Mouse (Mus musculus) heart, embryonic 12.5 days (tissue): Measurements from ENCODE around the gene Glce. TPM values are rescaled to one million over a fixed set of nuclear protein-coding genes. Genes with fewer than 3 reads are reported as not detected.

Source experiments
- ATAC-seq: fragments of 200-750 bp; cut with Nextera tagmentation; 2 replicates; pipeline ENCODE4 v1.8.0; 2017; ENCODE audit warnings: moderate TSS enrichment, moderate library complexity; ENCODE audit not compliant: insufficient number of reproducible peaks, low FRiP score
- H3K27ac ChIP-seq: fragments of 300-500 bp; sonication (generic); 2 replicates; pipeline ENCODE4 v1.5.1; 2016; ENCODE audit warnings: mild to moderate bottlenecking, moderate library complexity; ENCODE audit not compliant: poor library complexity, severe bottlenecking
- H3K27me3 ChIP-seq: fragments of 300-500 bp; sonication (generic); replicated peaks from 2 replicates; pipeline ENCODE4 v1.6.1; 2016; ENCODE audit warnings: mild to moderate bottlenecking, moderate library complexity
- H3K36me3 ChIP-seq: fragments of 300-500 bp; sonication (generic); 2 replicates; pipeline ENCODE4 v1.6.1; 2016; ENCODE audit warnings: mild to moderate bottlenecking, moderate library complexity
- H3K4me1 ChIP-seq: fragments of 300-500 bp; sonication (generic); replicated peaks from 2 replicates; pipeline ENCODE4 v1.6.1; 2016; ENCODE audit warnings: mild to moderate bottlenecking
- H3K4me2 ChIP-seq: fragments of 300-500 bp; sonication (generic); 2 replicates; pipeline ENCODE4 v1.6.1; 2016; ENCODE audit warnings: mild to moderate bottlenecking, moderate library complexity
- H3K4me3 ChIP-seq: fragments of 300-500 bp; sonication (generic); 2 replicates; pipeline ENCODE4 v1.5.1; 2016; ENCODE audit warnings: mild to moderate bottlenecking
- H3K9ac ChIP-seq: fragments of 300-500 bp; sonication (generic); 2 replicates; pipeline ENCODE4 v1.6.1; 2016; ENCODE audit warnings: mild to moderate bottlenecking, moderate library complexity
- H3K9me3 ChIP-seq: fragments of 300-500 bp; sonication (generic); replicated peaks from 2 replicates; pipeline ENCODE4 v1.6.1; 2016; ENCODE audit warnings: mild to moderate bottlenecking, moderate library complexity
- WGBS: fragments of 180-500 bp; shearing (Covaris S2); methylation state at CpG from one replicate; pipeline ENCODE4 v1.1.7; 2016; 5-methylcytosine and 5-hydroxymethylcytosine counted together
- microRNA-seq: library from miRNA; unstranded; fragments of <30 nt; microRNA quantifications from one replicate; pipeline ENCODE4, GENCODE M21; 2017
- polyA plus RNA-seq: library from polyadenylated mRNA; unstranded; fragments of >200 nt; fragmentation: Nextera tagmentation; extraction: Ambion mirVana; gene quantifications from 2 replicates; pipeline ENCODE4 v1.2.1, GENCODE M21; 2016

The Glce gene
- polyA plus RNA-seq, 1 experiment from 2014 or later, result 14.9 TPM

DNA sequence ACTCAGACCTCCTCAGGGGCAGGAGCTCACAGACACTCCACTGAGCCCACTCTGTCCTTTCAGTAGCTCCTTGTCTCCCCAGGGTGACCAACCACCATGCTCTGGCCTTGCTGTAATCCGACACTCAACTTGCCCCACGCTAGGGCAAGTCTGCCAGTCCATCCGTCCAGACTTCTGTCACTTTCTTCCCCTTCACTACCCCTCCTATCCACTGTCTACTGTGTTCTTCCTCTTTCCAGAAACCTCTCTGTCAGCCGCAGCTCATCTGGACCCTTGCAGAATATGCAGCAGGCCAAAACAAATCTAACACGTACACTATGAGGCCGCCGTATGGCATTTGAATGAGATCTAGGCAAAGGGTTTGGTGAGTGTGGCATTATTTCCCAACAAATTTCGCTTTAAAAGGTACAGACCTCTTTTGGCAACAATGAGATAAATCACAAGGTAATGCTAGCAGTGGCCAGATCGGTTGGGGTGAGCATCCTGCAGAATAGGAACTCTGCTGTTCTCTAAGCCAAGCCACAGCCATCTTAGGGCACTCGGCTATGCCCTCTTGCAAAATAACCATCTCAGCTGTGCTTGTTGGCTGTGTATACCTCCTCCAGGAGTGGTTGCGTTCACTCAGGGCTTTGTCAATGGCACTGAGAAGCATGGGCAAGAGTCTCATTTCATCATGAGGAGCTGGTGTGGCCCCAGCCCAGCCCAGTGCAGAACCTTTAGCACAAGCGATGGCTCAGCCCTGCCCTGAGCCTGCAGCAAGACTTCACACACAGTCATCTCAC lies 108.9 kb downstream of the Glce start:
- ATAC-seq, result no peak
- H3K9me3 ChIP-seq, result no peaks in the 10 kb centered on the region
- H3K4me2 ChIP-seq, result no peak overlapping the region
- no peak overlapping the region for H3K27ac ChIP-seq
- 69% methylated on average over 12 of the region's 12 CpGs for WGBS
- peaks cover 9% of the 10 kb centered on the region; the same call in 1 of the 2 replicates for H3K4me1 ChIP-seq
- no peaks in the 10 kb centered on the region for H3K36me3 ChIP-seq
- no peak overlapping the region for H3K9ac ChIP-seq
- no peak overlapping the region for H3K4me3 ChIP-seq
- H3K27me3 ChIP-seq, result peaks cover 7% of the 10 kb centered on the region; the same call in 1 of the 2 replicates

DNA sequence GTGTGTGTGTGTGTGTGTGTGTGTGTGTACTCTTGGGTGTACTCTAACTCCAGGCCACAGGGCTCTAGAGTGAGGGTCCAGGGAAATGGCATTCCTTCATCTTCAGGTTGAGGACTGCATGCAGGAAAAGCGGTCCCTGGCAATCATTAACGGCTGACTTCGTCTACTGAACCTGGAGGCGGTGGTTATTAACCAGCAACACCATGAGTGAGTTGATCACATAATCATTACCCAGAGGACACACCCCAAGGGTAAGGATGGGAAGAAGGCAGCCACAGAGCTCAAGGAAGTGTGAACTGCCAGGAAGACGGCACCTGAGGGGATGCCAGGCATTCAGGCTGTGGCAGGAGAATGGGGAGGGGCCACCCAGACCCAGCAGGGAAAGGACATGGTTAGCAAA lies 114.1 kb downstream of the Glce start:
- Histone ChIP-seq H3K27me3 (peaks cover 8% of the 10 kb centered on the region; the same call in 1 of the 2 replicates), H3K27ac (no peak overlapping the region), H3K36me3 (no peaks in the 10 kb centered on the region), H3K4me3 (no peak overlapping the region), H3K9me3 (no peaks in the 10 kb centered on the region), H3K4me2 (no peak overlapping the region), H3K9ac (no peak overlapping the region), H3K4me1 (peaks cover 25% of the 10 kb centered on the region)
- ATAC-seq, result no peak
- whole genome bisulfite sequencing, result 82% methylated on average over 5 of the region's 5 CpGs

Small RNA genes lying within 50 kb of the gene (microRNA-seq; reads per million reads assigned to microRNA genes)
- gene Mir5133, result 1.2 reads per million

Other genes starting within 250 kb of the Glce start
- 714 and 736 TPM in 2 replicates for gene Rplp1, start 208.1 kb downstream of the Glce start, polyA plus RNA-seq
- gene Kif23, start 175.9 kb downstream of the Glce start, polyA plus RNA-seq, result 83.9 and 97.4 TPM in 2 replicates
- 0.40 and 0.53 TPM in 2 replicates for gene Paqr5, start 95.8 kb downstream of the Glce start, polyA plus RNA-seq
- gene Spesp1, start 159.6 kb upstream of the Glce start, polyA plus RNA-seq, result not detected in 2 replicates
- gene Anp32a, start 218.6 kb upstream of the Glce start, polyA plus RNA-seq, result 156 and 158 TPM in 2 replicates